ENCODE assay signal across 12 mouse cellular contexts in genomic region chr10:94116781-94117340, GRCm38 (mm10). TPM values are rescaled to one million over a fixed set of nuclear protein-coding genes. Genes with fewer than 3 reads are reported as not detected.
A peak's percentile ranks its signal among the peaks of the same experiment; 100 is the strongest.
DNase-seq lines count a peak whose midpoint lies in the region; ATAC-seq and TF ChIP-seq lines count a peak whose summit lies in the region.
"Had no signal": no experiment of that assay in that cellular context is flagged by ENCODE, and none has a peak within 500 bp of the region (broad histone marks: within the 10 kb centered on the region; RNA-seq: fewer than 3 reads in every experiment).

No protein-coding gene starts in this region.

- no peak overlapping the region for H3K9ac ChIP-seq in heart, embryonic 12.5 days
- no peak overlapping the region for H3K9ac ChIP-seq in lung, postnatal 0 days (replicated peaks; ENCODE audit: low read depth)
- H3K9ac ChIP-seq in limb, embryonic 15.5 days: no peak overlapping the region
- H3K9ac ChIP-seq: embryonic facial prominence, embryonic 13.5 days; hindbrain, embryonic 15.5 days had no signal

- TF ChIP-seq EP300 in lung, postnatal 0 days (IDR thresholded peaks at IDR 0.05): no peak

- ATAC-seq in heart, embryonic 12.5 days (ENCODE audit: insufficient number of reproducible peaks, low FRiP score): peak; percentile 30; the same call in 1 of the 2 replicates
- ATAC-seq in lung, postnatal 0 days: peak; percentile 34
- ATAC-seq in Patski: peak; percentile 93
- ATAC-seq in limb, embryonic 15.5 days (ENCODE audit: insufficient number of reproducible peaks, low FRiP score, low TSS enrichment, low read depth): no peak

- peak overlapping the region; percentile 61 for H3K27ac ChIP-seq in heart, embryonic 12.5 days (ENCODE audit: poor library complexity, severe bottlenecking)
- no peak overlapping the region for H3K27ac ChIP-seq in lung, postnatal 0 days (ENCODE audit: low read length)
- H3K27ac ChIP-seq in limb, embryonic 15.5 days: 0 out of 2 replicates have a peak overlapping the region, but pooled peaks have one; percentile 59
- H3K27ac ChIP-seq: embryonic facial prominence, embryonic 13.5 days; hindbrain, embryonic 15.5 days; liver, embryonic 13.5 days; midbrain, embryonic 10.5 days had no signal

- CTCF ChIA-PET in Patski (lab: Charles Lee): interaction anchor here (0.8 to 2.2 kb wide), 7 partner anchors 13 to 172 kb away, joined by 3 to 9 read pairs (median 3); partner anchors contain the start of genes Fgd6 and Vezt

- in situ Hi-C loops in Patski (cut with MboI; ENCODE audit: low pct_unique_long_range_greater_than_20kb): loop anchor here (10.0 kb wide), 1 partner anchor 112 kb away; no protein-coding TSS in a partner anchor

- WGBS in heart, embryonic 12.5 days: 53% methylated on average over 12 of the region's 12 CpGs
- WGBS in lung, postnatal 0 days: 51% methylated on average over 12 of the region's 12 CpGs
- whole genome bisulfite sequencing in limb, embryonic 15.5 days: 68% methylated on average over 12 of the region's 12 CpGs

- peaks cover 22% of the 10 kb centered on the region for H3K4me1 ChIP-seq in heart, embryonic 12.5 days (replicated peaks)
- peaks cover 4% of the 10 kb centered on the region; the same call in 1 of the 2 replicates for H3K4me1 ChIP-seq in lung, postnatal 0 days (ENCODE audit: insufficient read depth, low read depth, low read length)
- peaks cover 5% of the 10 kb centered on the region for H3K4me1 ChIP-seq in limb, embryonic 15.5 days
- H3K4me1 ChIP-seq: hindbrain, embryonic 15.5 days had no signal

- POLR2A ChIA-PET in Patski (lab: Charles Lee): interaction anchor here (0.6 to 0.9 kb wide), 2 partner anchors 484 to 1231 kb away, joined by 3 to 4 read pairs; no protein-coding TSS in a partner anchor

- no peak overlapping the region for H3K4me2 ChIP-seq in heart, embryonic 12.5 days
- H3K4me2 ChIP-seq in lung, postnatal 0 days (replicated peaks; ENCODE audit: low read depth, low read length): no peak overlapping the region
- H3K4me2 ChIP-seq in limb, embryonic 15.5 days: no peak overlapping the region
- H3K4me2 ChIP-seq: embryonic facial prominence, embryonic 13.5 days; hindbrain, embryonic 15.5 days; liver, embryonic 13.5 days had no signal

- H3K27me3 ChIP-seq in heart, embryonic 12.5 days (replicated peaks): no peaks in the 10 kb centered on the region
- H3K27me3 ChIP-seq in lung, postnatal 0 days (replicated peaks; ENCODE audit: insufficient read depth, low read length): no peaks in the 10 kb centered on the region
- no peaks in the 10 kb centered on the region for H3K27me3 ChIP-seq in Patski
- H3K27me3 ChIP-seq in limb, embryonic 15.5 days: no peaks in the 10 kb centered on the region
- H3K27me3 ChIP-seq: embryonic facial prominence, embryonic 13.5 days; hindbrain, embryonic 15.5 days; liver, embryonic 13.5 days had no signal

- H3K36me3 ChIP-seq in heart, embryonic 12.5 days: peaks cover 11% of the 10 kb centered on the region
- 0 out of 2 replicates have a peak, but pooled peaks cover 7% of the 10 kb centered on the region for H3K36me3 ChIP-seq in lung, postnatal 0 days (ENCODE audit: insufficient read depth, low read length)
- 0 out of 2 replicates have a peak, but pooled peaks cover 6% of the 10 kb centered on the region for H3K36me3 ChIP-seq in limb, embryonic 15.5 days

- no peak for TF ChIP-seq CTCF in lung, postnatal 0 days (IDR thresholded peaks at IDR 0.05)
- no peak for TF ChIP-seq CTCF in Patski (IDR thresholded peaks at IDR 0.05)

- DNase-seq in heart, adult 18-20 months: no peak
- DNase-seq in lung, postnatal 0 days (ENCODE audit: low spot score): no peak
- DNase-seq in lung, postnatal 36 days: no peak
- DNase-seq in Patski (ENCODE audit: low read depth, low spot score): peak; percentile 79
- no peak for DNase-seq in layer of hippocampus, postnatal 25 days (ENCODE audit: extremely low spot score in 1 of 2, low spot score in 1 of 2)
- DNase-seq in right cerebral cortex, postnatal 14 days: no peak

- H3K9me3 ChIP-seq in heart, embryonic 12.5 days (replicated peaks): no peaks in the 10 kb centered on the region
- H3K9me3 ChIP-seq in lung, postnatal 0 days (ENCODE audit: low read length): no peaks in the 10 kb centered on the region
- H3K9me3 ChIP-seq in limb, embryonic 15.5 days: no peaks in the 10 kb centered on the region
- H3K9me3 ChIP-seq: embryonic facial prominence, embryonic 13.5 days; hindbrain, embryonic 15.5 days; liver, embryonic 13.5 days; midbrain, embryonic 10.5 days had no signal

- H3K4me3 ChIP-seq in heart, embryonic 12.5 days: no peak overlapping the region
- H3K4me3 ChIP-seq in lung, postnatal 0 days (ENCODE audit: low read depth, low read length): no peak overlapping the region
- no peak overlapping the region for H3K4me3 ChIP-seq in limb, embryonic 15.5 days
- H3K4me3 ChIP-seq: embryonic facial prominence, embryonic 13.5 days; hindbrain, embryonic 15.5 days; liver, embryonic 13.5 days; midbrain, embryonic 10.5 days had no signal

RNA-seq across cellular contexts. Expression of gene Nr2c1, which starts 31.0 kb away (rescaled TPM):
- 7.1 and 8.7 TPM in 2 replicates for polyA plus RNA-seq in heart, embryonic 12.5 days (2016; fragmentation: Nextera tagmentation; extraction: Ambion mirVana)
- total RNA-seq in heart, adult 18-20 months (2021): 1 to 10 TPM; 5.2 to 7.3 TPM
- 5.4 TPM in 2 replicates for polyA plus RNA-seq in lung, postnatal 0 days (2015; fragmentation: Nextera tagmentation; extraction: Ambion mirVana)
- 12.6 TPM for polyA plus RNA-seq in Patski (2021)
- 8.0 and 9.0 TPM in 2 replicates for polyA plus RNA-seq in limb, embryonic 15.5 days (2015; fragmentation: Nextera tagmentation; extraction: Ambion mirVana)
- total RNA-seq in layer of hippocampus, postnatal 25 days (2021): 1 to 10 TPM; 8.3 to 9.1 TPM
